13 mouse cellular contexts compared by ENCODE assay signal in the genomic region with DNA sequence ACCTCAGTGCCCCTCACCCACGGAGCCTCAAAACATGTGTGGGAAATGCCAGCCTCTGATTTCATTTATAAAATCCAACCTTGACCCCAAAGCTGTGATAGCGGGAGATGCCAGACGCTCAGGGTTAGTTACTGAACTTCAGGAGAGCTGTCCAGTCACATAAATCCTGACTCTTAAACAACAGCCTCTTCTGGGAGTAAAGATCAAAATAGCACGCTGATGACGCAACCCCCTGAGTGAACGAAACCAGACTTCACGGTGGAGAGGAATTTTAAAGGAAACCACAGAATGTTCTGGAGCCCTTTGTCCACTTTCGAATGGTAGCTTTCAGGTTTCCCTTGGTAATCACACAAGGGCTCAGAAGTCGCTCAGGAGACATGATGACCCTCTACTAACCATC.
A peak's percentile ranks its signal among the peaks of the same experiment; 100 is the strongest.
DNase-seq lines count a peak whose midpoint lies in the region; ATAC-seq and TF ChIP-seq lines count a peak whose summit lies in the region.
"Had no signal": no experiment of that assay in that cellular context is flagged by ENCODE, and none has a peak within 500 bp of the region (broad histone marks: within the 10 kb centered on the region; RNA-seq: fewer than 3 reads in every experiment).

No protein-coding gene starts in this region.

- no peak overlapping the region for H3K4me3 ChIP-seq in liver, postnatal 0 days (ENCODE audit: low read depth, low read length)
- no peak overlapping the region for H3K4me3 ChIP-seq in lung, embryonic 16.5 days (ENCODE audit: low read length)
- no peak overlapping the region for H3K4me3 ChIP-seq in gastrocnemius, adult 2 months
- H3K4me3 ChIP-seq in forebrain, embryonic 16.5 days (replicated peaks; ENCODE audit: low read length), result no peak overlapping the region
- H3K4me3 ChIP-seq: heart, embryonic 10.5 days; liver, embryonic 13.5 days had no signal

- H3K4me2 ChIP-seq in liver, postnatal 0 days (ENCODE audit: low read depth, low read length), result peak overlapping the region; percentile 11; the same call in 1 of the 2 replicates
- no peak overlapping the region for H3K4me2 ChIP-seq in lung, embryonic 16.5 days (ENCODE audit: low read depth, low read length)
- no peak overlapping the region for H3K4me2 ChIP-seq in forebrain, embryonic 16.5 days (ENCODE audit: low read length)
- H3K4me2 ChIP-seq: liver, embryonic 13.5 days; midbrain, embryonic 11.5 days had no signal

- ATAC-seq in liver, postnatal 0 days, result peak; percentile 47; the same call in 1 of the 2 replicates
- ATAC-seq in lung, embryonic 16.5 days (ENCODE audit: low read depth), result no peak
- ATAC-seq in forebrain, embryonic 16.5 days, result no peak
- ATAC-seq: inflammation-experienced regulatory T-cells, adult 6 months had no signal

- H3K27ac ChIP-seq in liver, postnatal 0 days (ENCODE audit: low read depth), result no peak overlapping the region
- H3K27ac ChIP-seq in lung, embryonic 16.5 days (ENCODE audit: low read length), result 0 out of 2 replicates have a peak overlapping the region, but pooled peaks have one; percentile 7
- H3K27ac ChIP-seq in gastrocnemius, adult 2 months, result no peak overlapping the region
- H3K27ac ChIP-seq in forebrain, embryonic 16.5 days (ENCODE audit: low read length), result no peak overlapping the region
- H3K27ac ChIP-seq: heart, embryonic 10.5 days; liver, embryonic 13.5 days had no signal

- peaks cover 16% of the 10 kb centered on the region for H3K4me1 ChIP-seq in liver, postnatal 0 days (ENCODE audit: insufficient read depth)
- peaks cover 28% of the 10 kb centered on the region for H3K4me1 ChIP-seq in lung, embryonic 16.5 days (replicated peaks; ENCODE audit: control insufficient read depth, insufficient read depth, low read length)
- H3K4me1 ChIP-seq in forebrain, embryonic 16.5 days (replicated peaks; ENCODE audit: control insufficient read depth, insufficient read depth, low read length), result peaks cover 20% of the 10 kb centered on the region

- TF ChIP-seq EP300 in liver, postnatal 0 days (IDR thresholded peaks at IDR 0.05; ENCODE audit: low read depth), result no peak

- peak; percentile 34 for DNase-seq in liver, postnatal 0 days
- no peak for DNase-seq in liver
- peak; percentile 73 for DNase-seq in adrenal gland, postnatal 14 days
- DNase-seq in urinary bladder, adult 18-20 months (ENCODE audit: low spot score in 2 of 2), result no peak
- DNase-seq in gastrocnemius, adult 2 months, result no peak
- DNase-seq: cerebellum, postnatal 10 days; liver, embryonic 13.5 days; thymus, postnatal 4 days had no signal

- WGBS in liver, postnatal 0 days (ENCODE audit: insufficient replicate concordance), result 24% methylated on average over 9 of the region's 9 CpGs
- WGBS in lung, embryonic 16.5 days, result 38% methylated on average over 9 of the region's 9 CpGs
- WGBS in forebrain, embryonic 16.5 days, result 91% methylated on average over 9 of the region's 9 CpGs

- no peak overlapping the region for H3K9ac ChIP-seq in liver, postnatal 0 days (replicated peaks)
- no peak overlapping the region for H3K9ac ChIP-seq in lung, embryonic 16.5 days (ENCODE audit: low read length)
- H3K9ac ChIP-seq in forebrain, embryonic 16.5 days (replicated peaks; ENCODE audit: low read depth, low read length), result no peak overlapping the region
- H3K9ac ChIP-seq: liver, embryonic 13.5 days had no signal

- H3K9me3 ChIP-seq in liver, postnatal 0 days (ENCODE audit: low read length), result no peaks in the 10 kb centered on the region
- no peaks in the 10 kb centered on the region for H3K9me3 ChIP-seq in lung, embryonic 16.5 days (ENCODE audit: control insufficient read depth, low read length)
- H3K9me3 ChIP-seq in forebrain, embryonic 16.5 days (ENCODE audit: control insufficient read depth, low read length), result no peaks in the 10 kb centered on the region
- H3K9me3 ChIP-seq: heart, embryonic 10.5 days; liver, embryonic 13.5 days had no signal

- H3K27me3 ChIP-seq in liver, postnatal 0 days (ENCODE audit: insufficient read depth, low read length), result no peaks in the 10 kb centered on the region
- no peaks in the 10 kb centered on the region for H3K27me3 ChIP-seq in lung, embryonic 16.5 days (ENCODE audit: control insufficient read depth, insufficient read depth, low read depth, low read length)
- H3K27me3 ChIP-seq in forebrain, embryonic 16.5 days (replicated peaks; ENCODE audit: control insufficient read depth, insufficient read depth, low read length), result no peaks in the 10 kb centered on the region

- TF ChIP-seq CTCF in liver, postnatal 0 days (IDR thresholded peaks at IDR 0.05; ENCODE audit: low read depth), result no peak
- TF ChIP-seq CTCF in gastrocnemius, adult 2 months (IDR thresholded peaks at IDR 0.05), result no peak

- intact Hi-C loops in gastrocnemius, adult 2 months (cut with DNase I), result no loop called here

- H3K36me3 ChIP-seq in liver, postnatal 0 days (replicated peaks; ENCODE audit: insufficient read depth, low read length), result no peaks in the 10 kb centered on the region
- H3K36me3 ChIP-seq in lung, embryonic 16.5 days (ENCODE audit: control insufficient read depth, insufficient read depth, low read length), result no peaks in the 10 kb centered on the region
- no peaks in the 10 kb centered on the region for H3K36me3 ChIP-seq in forebrain, embryonic 16.5 days (ENCODE audit: control insufficient read depth, insufficient read depth)
- H3K36me3 ChIP-seq: heart, embryonic 10.5 days; liver, embryonic 13.5 days had no signal

Comparison
In these comparisons a context has a peak if more than half of its experiments do, and no peak if none do; other contexts are left out.
1. DNase-seq: peak in liver, postnatal 0 days (single experiment) and adrenal gland, postnatal 14 days (single experiment); none in liver (single experiment), urinary bladder, adult 18-20 months (0 of 2) and gastrocnemius, adult 2 months (single experiment).